Mouse (Mus musculus) lung, adult 2 months (tissue): ENCODE results near the gene Sephs1.

Source experiments
- CTCF ChIP-seq: fragments of 200-500 bp; IDR thresholded peaks from 2 replicates; pipeline ENCODE4 v1.5.1; 2011; ENCODE audit warnings: mild to moderate bottlenecking, low read length, control low read depth; ENCODE audit not compliant: insufficient read depth
- POLR2A ChIP-seq: fragments of 200-500 bp; IDR thresholded peaks from 2 replicates; pipeline ENCODE4 v1.6.1; 2011; ENCODE audit warnings: low read depth, mild to moderate bottlenecking, control low read depth, low read length, borderline replicate concordance; ENCODE audit errors: extremely low read depth

DNA sequence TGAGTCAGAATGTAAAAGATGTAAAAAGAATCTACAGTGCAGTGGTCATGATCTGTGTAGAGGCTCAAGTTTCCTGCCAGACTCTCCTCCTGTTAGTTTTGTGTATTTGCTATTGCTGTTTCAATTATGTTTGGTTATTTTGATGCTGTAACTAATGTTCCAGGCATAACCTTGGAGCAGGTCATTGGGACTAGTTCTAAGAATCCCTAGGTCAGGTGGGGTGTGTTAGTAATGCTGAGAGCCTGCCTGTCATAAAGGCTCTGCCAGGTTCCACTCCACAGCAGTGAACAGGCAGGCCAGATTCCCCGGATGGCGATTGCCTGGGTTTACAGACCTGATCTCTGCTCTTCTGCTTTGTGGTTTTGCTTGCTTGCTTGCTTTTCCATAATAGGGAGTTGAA, 14.2 kb downstream of the Sephs1 start:
- TF ChIP-seq CTCF (no peak), POLR2A (no peak)
